Mouse (Mus musculus): ENCODE measurements around the gene Reg2. TPM values are rescaled to one million over a fixed set of nuclear protein-coding genes. Genes with fewer than 3 reads are reported as not detected.

The Reg2 gene
- not detected in 2 replicates for polyA plus RNA-seq (2012; rRNA removed)

GRCm38 (mm10) chr6:78395323-78395722 lies at the start of gene Reg2:
Reg2 (plus strand) TSS chr6:78395623.

GRCm38 (mm10) chr6:78370357-78370756 lies 25.1 kb upstream of the Reg2 start, which contains the start of gene Reg3b:
Reg3b (plus strand) TSS chr6:78370657.

GRCm38 (mm10) chr6:78378765-78379164 lies 16.7 kb upstream of the Reg2 start, which contains the start of gene Reg3d:
Reg3d (minus strand) TSS chr6:78378865.

GRCm38 (mm10) chr6:78380409-78380808 lies 15.0 kb upstream of the Reg2 start, which contains the start of gene Reg3a:
Reg3a (plus strand) TSS chr6:78380709.

GRCm38 (mm10) chr6:78422411-78422810 lies 27.0 kb downstream of the Reg2 start, which contains the start of gene Reg1:
Reg1 (plus strand) TSS chr6:78422711.

Other genes with a start within 250 kb of the Reg2 start
- not detected in 2 replicates for gene Reg3b, start 25.0 kb upstream of the Reg2 start, polyA plus RNA-seq (2012; rRNA removed)
- gene Reg3d, start 16.8 kb upstream of the Reg2 start, polyA plus RNA-seq (2012; rRNA removed) = not detected in 2 replicates
- gene Reg3a, start 14.9 kb upstream of the Reg2 start, polyA plus RNA-seq (2012; rRNA removed) = not detected in 2 replicates
- 0.58 TPM in 1 of 2 replicates, not detected in the other for gene Reg1, start 27.1 kb downstream of the Reg2 start, polyA plus RNA-seq (2012; rRNA removed)
- gene Reg3g, start 73.2 kb downstream of the Reg2 start, polyA plus RNA-seq (2012; rRNA removed) = not detected in 2 replicates